Mouse (Mus musculus) left cerebral cortex, postnatal 10 days (tissue): ENCODE measurements around the gene Cplx3. TPM values are rescaled to one million over a fixed set of nuclear protein-coding genes. Genes with fewer than 3 reads are reported as not detected.
A peak's percentile ranks its signal among the peaks of the same experiment; 100 is the strongest.

Source experiments
- DNase-seq, 2 experiments: peaks; one replicate each; pipeline ENCODE4 v3.0.0; 2021 to 2022; ENCODE audit warnings: low spot score in 2 of 2, mixed read lengths in 1 of 2; ENCODE audit errors: extremely low spot score in 1 of 2
- intact Hi-C: fragments of 180-260 bp; cut with DNase I; formaldehyde crosslinking; loops from one replicate; pipeline ENCODE4 v1.15.1; 2025
- total RNA-seq, 2 experiments: library from RNA; stranded (reverse); gene quantifications; 2 replicates each; pipeline ENCODE4 v1.2.3; 2021

Gene Cplx3
- total RNA-seq, 2 experiments from 2014 or later: 15.6 to 17.8 TPM

DNA sequence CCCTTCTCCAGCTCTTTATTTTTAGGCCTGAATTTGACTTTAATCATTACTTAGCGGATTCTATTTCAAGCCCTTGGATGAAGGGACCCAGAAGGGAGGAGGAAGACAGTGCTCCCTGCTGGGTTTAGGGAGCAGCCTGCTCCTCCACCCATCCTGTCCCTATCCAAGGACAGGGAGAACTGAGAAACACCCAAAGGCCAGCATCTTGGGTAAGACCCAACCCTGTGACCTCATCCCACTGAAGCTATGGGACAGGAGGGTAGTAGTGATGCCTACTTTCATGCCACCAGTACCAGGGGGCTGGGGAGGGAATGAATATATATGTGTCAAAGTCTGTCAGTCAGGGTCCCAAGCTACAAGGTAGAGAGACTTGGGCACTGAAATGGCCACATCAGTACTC, 34.9 kb upstream of the Cplx3 start:
- intact Hi-C loops: loop anchor here (5.0 kb wide), 1 partner anchor 54 kb away; the partner anchor contains the start of gene Ulk3
- DNase-seq: peak in 1 of 2 experiments; percentile 18

DNA sequence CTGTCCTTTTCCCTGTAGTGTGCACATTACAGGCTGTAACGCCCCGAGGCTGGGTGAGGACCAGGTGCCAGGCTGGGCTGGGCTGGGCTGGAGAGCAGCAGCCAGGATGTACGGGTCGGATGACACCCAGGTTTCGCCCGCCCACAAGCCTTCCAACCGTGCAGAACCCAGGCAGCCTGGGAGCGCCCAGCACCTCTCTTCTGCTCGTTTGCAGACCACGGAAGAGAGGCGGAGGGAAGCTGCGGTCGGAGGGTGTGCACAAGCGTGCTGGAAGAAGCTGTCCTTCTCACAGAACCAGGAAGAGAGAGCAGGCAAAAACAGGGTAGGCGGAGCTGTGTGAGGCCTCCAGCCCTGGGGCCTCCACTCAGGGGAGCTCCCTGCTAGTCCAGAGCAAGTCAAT, 34.3 kb upstream of the Cplx3 start:
- DNase-seq: peak in 1 of 2 experiments; percentile 74
- intact Hi-C loops: loop anchor here (5.0 kb wide), 1 partner anchor 53 kb away; the partner anchor contains the start of gene Ulk3

DNA sequence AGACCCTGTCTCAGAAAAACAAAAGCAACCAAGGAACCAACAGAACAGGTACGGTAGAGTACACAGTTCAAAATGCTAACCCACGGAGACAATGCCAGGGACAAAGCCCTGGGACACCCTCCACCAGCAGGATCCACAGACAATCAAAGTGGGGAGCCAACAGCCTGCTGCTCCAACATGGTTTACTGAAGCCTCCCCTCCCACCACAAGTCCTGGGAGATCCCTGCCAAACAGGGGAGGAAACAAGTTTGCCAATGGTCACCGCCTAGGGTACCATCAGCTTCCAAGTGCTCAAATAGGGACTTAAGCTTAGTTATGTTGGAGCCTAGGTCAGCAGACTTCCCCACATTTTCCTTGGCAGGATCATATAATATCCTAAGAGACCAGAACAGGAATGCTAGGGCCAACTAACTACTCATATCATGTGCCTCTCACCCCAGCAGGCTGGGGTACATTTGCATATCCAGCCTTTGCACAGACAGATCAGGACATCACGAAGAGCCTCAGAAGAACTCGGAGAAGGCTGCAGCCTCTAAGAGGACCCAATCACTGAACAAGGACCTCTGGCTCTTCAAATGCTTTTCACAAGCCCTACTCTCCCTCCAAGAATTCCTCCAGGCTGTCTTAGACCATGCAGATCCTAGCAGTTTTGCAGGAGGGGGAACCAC, 33.7 kb upstream of the Cplx3 start:
- no peak for DNase-seq
- intact Hi-C loops: loop anchor here (5.0 kb wide), 1 partner anchor 52 kb away; the partner anchor contains the start of gene Ulk3

DNA sequence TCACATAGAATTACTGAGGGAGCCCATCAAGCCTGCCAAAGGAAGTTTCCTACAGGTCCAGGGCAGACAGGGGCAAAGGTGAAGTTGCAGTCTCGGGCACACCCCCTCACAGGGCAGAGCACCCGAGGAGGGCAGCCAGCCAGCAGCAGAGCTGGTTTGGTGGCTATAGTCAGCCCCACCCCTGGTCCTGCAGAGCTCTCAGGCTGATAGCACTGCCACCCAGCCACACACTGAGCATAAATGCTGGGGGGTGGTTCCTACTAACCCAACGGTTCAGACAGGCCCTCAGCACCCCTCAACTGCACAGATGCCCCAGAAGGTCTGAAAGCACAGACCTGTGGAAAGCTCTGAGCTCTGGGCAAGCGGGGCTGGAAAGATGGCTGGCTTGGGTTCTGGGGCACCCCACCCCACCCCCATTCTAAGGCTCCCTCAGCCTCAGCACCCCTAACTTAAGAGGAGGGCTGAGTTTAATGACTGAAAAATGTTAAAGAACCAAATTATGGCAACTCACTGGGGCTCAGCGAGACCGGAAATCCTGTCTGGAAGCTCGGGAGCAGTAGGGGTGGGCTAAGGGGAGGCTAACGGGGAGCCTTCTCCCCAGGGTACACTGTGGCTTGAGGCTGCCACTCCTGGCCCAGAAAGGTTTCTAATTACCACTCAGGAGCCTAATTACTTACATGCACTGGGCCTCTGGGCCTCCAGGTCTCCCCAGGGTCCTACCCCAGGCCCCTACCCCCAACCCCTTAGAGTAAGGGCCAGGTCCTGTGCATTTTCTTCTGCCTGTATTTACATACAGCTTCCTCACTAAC, 32.8 kb upstream of the Cplx3 start:
- intact Hi-C loops: no loop called here
- peak in 1 of 2 experiments; percentile 53 for DNase-seq

DNA sequence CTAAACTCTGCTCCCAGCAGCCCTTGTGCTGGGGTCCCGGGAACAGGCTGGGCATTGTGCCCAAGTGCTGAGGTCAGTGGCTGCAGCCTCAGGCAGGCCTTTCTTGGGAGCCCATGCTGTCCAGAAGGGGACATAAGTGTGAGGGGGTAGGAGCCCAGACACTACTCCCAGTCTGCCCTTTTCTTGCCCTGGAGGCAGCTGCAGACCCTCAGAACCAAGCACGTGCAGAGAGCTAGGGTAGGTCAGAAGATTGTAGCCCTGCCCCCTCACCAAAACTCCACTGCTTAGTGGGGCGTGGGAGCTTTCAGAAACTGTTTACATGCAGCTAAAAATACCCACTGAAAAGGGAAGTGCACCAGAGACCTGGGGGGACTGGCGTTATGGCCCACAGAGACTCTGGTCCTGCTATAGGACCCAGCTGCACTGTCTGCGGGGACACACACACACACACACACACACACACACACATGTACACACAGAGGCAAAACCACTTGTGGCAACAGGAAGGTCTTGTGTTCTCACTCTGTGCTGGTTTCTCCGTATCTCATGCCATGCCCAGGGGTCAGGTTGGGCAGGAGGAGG, 31.8 kb upstream of the Cplx3 start:
- intact Hi-C loops: no loop called here
- DNase-seq: peak in 1 of 2 experiments; percentile 89

DNA sequence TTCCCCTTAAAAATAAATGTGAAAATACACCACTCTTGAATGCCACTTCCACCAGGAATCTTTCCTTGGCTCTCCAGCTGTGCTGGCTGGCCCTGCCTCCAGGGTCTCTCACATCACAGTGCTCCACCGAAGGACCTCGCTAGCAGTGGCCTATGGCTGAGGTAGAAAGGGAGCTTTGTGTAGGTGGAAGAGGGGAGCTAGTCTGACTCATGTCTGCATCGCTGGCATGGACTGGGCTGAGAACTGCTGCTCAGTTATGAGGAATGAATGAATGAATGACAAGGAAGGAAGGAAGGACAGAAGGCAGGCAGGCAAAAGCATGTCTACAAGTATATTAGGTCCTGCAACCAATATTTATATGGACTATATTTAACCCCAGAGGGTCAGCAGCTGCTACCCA, 31.2 kb upstream of the Cplx3 start:
- intact Hi-C loops: no loop called here
- peak in 1 of 2 experiments; percentile 15 for DNase-seq

DNA sequence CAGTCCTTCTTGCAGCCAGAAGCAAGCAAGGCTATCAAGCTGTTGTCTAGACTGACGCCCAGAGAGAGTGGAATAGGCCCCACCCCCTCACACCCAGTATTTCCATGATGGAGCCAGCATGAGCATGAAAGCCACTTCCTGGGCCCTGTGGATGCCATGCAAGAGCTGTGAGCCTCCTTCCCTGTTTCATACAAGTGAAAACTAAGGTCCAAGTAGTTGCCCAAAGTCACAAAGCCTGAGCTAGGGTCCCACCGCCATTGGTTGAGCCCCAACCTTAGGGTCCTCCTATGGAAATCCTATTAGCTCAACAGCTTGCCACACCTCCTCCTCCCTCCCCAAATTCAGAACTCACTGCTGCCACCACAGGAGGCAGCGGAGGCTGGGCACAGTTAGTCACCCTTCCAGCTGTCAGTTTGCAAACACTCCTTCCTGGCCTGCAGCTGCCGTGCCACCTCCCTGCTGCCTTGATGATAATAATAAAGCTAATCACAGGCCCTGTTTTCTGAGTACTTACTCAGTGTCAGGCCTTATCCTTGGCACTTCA, 27.5 kb upstream of the Cplx3 start:
- DNase-seq: peak in 1 of 2 experiments; percentile 42
- intact Hi-C loops: no loop called here

DNA sequence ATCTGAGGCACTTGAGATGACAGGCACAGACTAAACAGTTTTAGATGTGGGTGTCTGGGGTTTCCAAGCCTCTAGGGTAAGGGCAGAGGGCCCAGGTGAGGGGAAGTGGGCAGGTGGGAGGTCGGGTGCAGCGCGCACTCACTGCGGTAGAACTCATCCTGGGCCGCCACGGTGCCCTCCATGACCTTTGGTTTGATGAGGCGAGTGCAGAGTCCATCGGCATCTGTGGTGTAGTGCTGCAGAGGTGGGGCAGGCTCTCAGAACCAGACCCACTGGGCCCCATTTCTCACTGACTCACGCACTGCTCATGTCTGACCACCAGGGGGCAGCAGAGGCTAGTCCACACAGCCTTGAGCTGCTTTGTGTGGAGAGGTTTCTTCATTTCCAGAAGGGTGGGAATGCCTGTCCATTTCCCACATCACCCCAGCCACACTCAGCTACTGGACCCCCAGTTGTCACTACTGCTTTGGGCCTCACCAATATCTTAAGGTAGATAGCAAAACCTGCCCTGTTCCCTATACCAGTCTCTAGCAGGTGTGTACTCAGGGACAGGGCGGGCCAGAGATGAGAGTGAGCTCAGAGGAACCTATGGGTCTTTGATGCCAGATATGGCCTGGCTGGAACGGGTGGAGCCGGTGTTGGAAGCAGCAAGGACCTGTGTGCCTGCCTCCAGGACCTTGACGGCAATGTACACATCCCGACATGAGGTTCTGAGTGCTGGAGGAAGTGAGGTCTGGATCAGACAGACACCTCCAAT, 23.2 kb upstream of the Cplx3 start:
- intact Hi-C loops: no loop called here
- DNase-seq: peak; percentile 71 to 83

DNA sequence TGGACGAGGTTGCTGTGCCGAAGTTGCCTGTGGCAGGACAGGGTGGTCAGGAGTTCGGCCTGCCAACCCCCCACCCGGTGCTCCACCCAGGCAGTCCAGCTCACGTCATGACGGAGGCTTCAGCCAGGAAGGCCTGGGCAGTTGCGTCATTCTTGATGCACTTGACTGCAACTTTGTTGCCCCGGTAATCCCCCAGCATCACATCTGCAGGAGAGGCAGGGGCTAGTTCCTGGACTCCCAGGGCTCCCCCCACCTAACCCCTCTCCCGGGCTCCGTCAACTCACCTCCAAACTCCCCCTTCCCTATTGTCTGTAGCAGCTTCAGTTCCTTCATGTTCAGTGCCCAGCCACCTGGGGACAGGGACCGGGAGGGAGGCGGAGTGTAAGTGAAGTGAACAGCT, 22.6 kb upstream of the Cplx3 start:
- DNase-seq: peak in 1 of 2 experiments; percentile 29
- intact Hi-C loops: no loop called here

DNA sequence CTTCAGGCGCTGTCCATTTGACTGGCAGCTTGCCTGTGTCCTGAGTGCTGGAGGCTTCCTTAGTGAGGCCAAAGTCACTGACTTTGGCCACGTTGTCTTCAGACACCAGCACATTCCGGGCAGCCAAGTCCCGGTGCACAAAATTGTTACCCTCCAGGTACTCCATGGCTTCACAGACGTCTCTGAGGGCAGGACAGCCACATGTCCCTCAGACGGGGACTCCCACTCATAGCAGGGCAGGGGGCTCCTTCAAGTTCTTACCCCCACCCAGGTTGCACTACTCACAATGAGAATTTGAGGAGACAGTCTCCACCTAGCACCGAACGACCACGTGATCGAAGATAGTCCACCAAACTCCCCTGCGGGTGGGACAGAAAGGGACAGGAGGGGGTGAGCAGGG, 21.8 kb upstream of the Cplx3 start:
- no peak for DNase-seq
- intact Hi-C loops: no loop called here

DNA sequence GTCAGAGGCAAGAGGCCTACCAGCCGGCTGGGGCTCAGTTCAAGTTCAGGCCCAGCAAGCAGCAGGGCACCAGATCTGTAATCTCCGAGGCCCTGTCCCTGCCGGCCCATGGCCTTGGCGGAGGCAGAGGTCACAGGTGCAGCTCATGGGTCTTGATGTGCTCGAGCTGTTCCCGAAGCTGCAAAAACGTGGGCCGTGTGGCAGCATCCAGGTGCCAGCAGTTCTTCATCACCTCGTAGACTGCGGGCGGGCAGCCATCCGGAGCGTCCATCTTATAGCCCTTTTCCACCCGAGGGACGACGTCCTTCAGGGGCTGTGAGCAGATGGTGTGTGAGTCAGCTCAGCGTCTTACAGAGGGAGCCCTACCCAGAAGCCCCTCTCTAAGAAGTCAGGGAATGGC, 21.1 kb upstream of the Cplx3 start:
- DNase-seq: peak in 1 of 2 experiments; percentile 24
- intact Hi-C loops: no loop called here

DNA sequence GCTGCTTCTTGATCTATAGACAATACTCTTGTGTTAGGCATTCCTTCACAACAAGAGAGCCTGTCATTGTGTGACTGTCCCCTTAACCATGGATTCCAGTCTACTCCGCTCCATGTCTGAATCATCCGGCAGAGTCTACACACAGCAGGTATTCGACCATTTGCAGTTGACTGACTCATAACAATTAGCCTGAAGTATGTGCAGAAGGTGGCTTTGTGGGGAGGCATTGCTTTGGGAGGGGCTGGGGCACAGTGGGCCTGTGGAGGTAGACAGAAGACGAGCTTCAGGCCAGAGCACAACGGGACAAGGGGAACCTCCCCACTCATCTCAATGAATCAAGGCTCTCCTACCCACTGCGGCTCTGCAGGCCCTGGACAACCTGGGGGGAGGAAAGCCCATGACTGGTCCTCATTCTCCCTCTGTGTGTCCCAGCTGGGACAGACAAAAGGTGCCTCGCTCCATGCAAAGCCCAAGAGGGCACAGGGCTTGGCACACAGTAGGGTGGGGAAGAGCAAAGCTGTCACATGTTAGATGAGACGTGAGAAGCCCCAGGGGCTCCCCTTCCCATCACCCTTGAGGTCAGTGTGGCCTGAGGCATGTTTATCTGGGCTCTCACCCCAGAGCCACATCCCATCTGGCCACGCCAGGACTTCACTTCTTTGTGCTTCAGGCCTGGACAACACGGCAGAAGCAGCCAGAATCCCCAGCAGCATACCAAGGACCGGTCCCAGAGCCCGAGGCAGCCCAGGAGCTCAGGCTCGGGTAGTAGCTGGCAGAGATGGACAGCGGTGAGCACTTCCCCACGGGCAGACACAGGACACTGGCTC, 19.8 kb upstream of the Cplx3 start:
- DNase-seq: peak in 1 of 2 experiments; percentile 76
- intact Hi-C loops: no loop called here

DNA sequence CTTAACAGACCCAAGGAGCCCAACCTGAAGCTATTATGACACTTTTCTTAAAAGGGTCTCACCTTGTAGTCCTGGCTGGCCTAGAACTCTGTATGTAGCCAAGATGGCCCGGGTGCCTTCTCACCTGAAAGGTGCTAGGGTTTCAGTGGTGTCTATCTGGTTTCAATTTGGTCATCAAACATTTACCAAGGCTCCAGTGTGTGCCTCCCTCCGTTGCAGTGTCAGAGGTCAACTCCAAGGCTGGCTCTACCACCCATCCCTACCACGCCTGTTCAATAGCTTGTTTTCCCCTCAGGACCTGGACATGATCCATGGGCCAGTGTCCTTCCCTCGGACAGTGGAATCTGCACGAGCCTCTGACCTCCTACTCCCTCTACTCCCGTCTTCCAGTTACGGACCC, 18.2 kb upstream of the Cplx3 start:
- intact Hi-C loops: no loop called here
- DNase-seq: peak in 1 of 2 experiments; percentile 20

DNA sequence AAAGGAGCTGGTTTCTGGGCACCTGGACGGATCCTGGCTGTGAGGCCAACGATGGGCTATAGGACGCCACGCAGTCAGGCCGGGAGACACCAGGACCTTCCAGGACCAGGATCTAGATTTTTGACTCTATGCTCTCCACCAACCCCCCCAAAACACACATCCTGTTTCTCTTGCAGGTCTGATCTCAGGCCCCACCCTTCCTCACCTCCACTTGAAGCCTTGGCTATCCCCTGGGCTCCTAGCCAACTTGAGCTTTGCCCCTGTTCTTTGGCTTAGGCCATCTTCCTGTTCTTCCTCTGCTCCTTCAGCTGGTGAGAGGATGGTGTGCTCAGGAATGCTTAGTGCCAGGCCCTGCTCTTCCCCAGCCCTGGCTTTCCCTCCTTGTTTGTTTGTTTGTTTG, 14.6 kb upstream of the Cplx3 start, which contains the start of gene Lman1l:
Gene Lman1l (minus strand): TSS at position 101 of the 400 bp plus-strand sequence.
- intact Hi-C loops: no loop called here
- DNase-seq: peak in 1 of 2 experiments; percentile 17

DNA sequence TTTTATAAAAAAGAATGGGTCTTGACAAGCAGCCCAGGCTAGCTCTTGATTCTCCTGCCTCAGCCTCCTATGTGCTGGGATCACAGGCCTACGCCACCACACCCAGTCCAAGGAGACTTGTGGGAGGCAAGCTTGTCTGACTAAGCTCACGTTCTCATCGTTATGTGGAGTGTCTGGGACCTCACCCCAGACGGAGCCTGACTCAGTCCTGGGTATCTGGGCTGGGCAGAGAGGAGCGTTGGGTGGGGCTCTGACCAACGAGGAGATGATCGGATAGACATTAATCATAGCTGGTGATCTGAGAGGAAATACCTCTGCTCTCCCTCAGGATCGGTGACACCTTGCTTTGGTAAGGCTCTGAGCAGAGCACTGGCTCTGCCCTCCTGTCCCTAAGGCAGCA, 12.8 kb upstream of the Cplx3 start:
- intact Hi-C loops: no loop called here
- no peak for DNase-seq

DNA sequence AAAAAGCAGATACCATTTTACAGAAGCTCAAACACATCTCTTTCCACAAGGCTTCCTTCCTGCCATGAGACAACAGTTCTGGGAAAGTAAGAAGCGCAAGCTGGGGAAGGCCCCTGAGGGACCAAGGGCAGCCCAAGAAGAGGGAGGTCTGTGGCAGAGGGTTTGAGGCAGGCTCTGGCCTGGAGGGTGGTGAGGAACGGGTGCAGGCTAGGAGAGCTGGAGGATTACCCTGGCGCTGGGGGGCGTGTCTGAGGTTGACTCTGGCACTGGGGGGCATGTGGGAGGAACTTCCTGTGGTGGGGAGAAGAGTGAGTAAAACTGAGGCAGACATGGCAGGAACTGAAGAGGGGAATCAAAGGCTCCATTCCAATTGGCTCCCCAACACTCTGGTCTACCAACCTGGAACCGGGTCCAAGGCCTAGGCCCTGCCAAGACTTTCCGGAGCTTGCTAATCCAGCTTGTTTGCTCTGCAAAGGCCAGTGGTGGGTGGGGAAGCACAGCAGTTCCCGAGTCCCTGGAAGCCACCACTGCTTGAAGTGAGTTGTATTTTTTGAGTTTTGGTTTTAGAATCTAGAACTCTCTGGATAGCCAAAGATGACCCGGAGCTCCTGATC, 11.6 kb upstream of the Cplx3 start:
- intact Hi-C loops: no loop called here
- DNase-seq: no peak

DNA sequence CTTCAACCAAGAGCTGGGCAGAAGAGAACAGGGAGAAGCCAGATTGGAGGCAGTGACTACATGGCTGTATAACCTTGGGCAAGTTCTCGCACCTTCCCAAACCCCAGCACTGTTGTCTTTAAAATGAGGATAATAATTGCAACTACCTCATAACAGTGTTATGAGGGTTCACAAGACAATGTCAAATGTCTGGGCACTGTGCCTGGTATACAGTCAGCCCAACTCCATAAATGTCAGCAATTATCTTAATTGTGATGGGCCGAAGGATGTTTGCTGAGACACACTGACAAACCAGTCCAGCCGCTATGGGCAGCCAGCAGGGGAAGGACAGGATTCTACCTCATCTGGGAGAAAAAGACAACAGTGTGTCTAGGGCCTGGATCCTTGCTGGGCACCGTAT, 8.7 kb upstream of the Cplx3 start:
- DNase-seq: no peak
- intact Hi-C loops: no loop called here
